Mouse (Mus musculus) embryonic facial prominence, embryonic 11.5 days (tissue): Measurements from ENCODE around the gene Sfxn3. TPM values are rescaled to one million over a fixed set of nuclear protein-coding genes. Genes with fewer than 3 reads are reported as not detected.
A peak's percentile ranks its signal among the peaks of the same experiment; 100 is the strongest.

Experiments
- ATAC-seq: fragments of 200-750 bp; cut with Nextera tagmentation; replicated peaks from 2 replicates; pipeline ENCODE4 v1.8.0; 2017; ENCODE audit warnings: low read depth; ENCODE audit not compliant: insufficient number of reproducible peaks, low FRiP score, low TSS enrichment
- DNase-seq: peaks from one replicate; pipeline ENCODE4 v3.0.0-alpha.2; 2015; ENCODE audit warnings: low spot score
- H3K27ac ChIP-seq: fragments of 300-500 bp; sonication (generic); replicated peaks from 2 replicates; pipeline ENCODE4 v1.5.1; 2014; ENCODE audit warnings: mild to moderate bottlenecking, low read depth, low read length, control low read depth
- H3K27me3 ChIP-seq: fragments of 300-500 bp; sonication (generic); 2 replicates; pipeline ENCODE4 v1.6.1; 2014; ENCODE audit warnings: mild to moderate bottlenecking, low read length, moderate library complexity, mixed read lengths; ENCODE audit not compliant: control insufficient read depth, insufficient read depth
- H3K36me3 ChIP-seq: fragments of 300-500 bp; sonication (generic); replicated peaks from 2 replicates; pipeline ENCODE4 v1.6.1; 2014; ENCODE audit warnings: low read depth, mild to moderate bottlenecking, low read length, moderate library complexity, mixed read lengths; ENCODE audit not compliant: control insufficient read depth, insufficient read depth
- H3K4me1 ChIP-seq: fragments of 300-500 bp; sonication (generic); 2 replicates; pipeline ENCODE4 v1.6.1; 2014; ENCODE audit warnings: low read length, mixed read lengths; ENCODE audit not compliant: control insufficient read depth, insufficient read depth
- H3K4me2 ChIP-seq: fragments of 300-500 bp; sonication (generic); 2 replicates; pipeline ENCODE4 v1.6.1; 2014; ENCODE audit warnings: low read depth, mild to moderate bottlenecking, control low read depth, low read length, moderate library complexity
- H3K4me3 ChIP-seq: fragments of 300-500 bp; sonication (generic); 2 replicates; pipeline ENCODE4 v1.5.1; 2014; ENCODE audit warnings: low read depth, low read length, control low read depth
- H3K9ac ChIP-seq: fragments of 300-500 bp; sonication (generic); replicated peaks from 2 replicates; pipeline ENCODE4 v1.6.1; 2014; ENCODE audit warnings: mild to moderate bottlenecking, control low read depth, low read length
- H3K9me3 ChIP-seq: fragments of 300-500 bp; sonication (generic); replicated peaks from 2 replicates; pipeline ENCODE4 v1.6.1; 2016; ENCODE audit warnings: mild to moderate bottlenecking, low read length, inconsistent platforms, mixed read lengths; ENCODE audit not compliant: control insufficient read depth
- WGBS: fragments of 180-500 bp; shearing (Covaris S2); extraction: QIAGEN DNeasy Blood & Tissue Kit; methylation state at CpG from one replicate; pipeline ENCODE4 v1.1.7; 2014; 5-methylcytosine and 5-hydroxymethylcytosine counted together
- polyA plus RNA-seq: library from polyadenylated mRNA; unstranded; fragments of >200 nt; fragmentation: Nextera tagmentation; extraction: Ambion mirVana; gene quantifications from 2 replicates; pipeline ENCODE4 v1.2.1, GENCODE M21; 2014

The Sfxn3 gene
- polyA plus RNA-seq, 1 experiment from 2014 or later: 14.7 TPM

DNA sequence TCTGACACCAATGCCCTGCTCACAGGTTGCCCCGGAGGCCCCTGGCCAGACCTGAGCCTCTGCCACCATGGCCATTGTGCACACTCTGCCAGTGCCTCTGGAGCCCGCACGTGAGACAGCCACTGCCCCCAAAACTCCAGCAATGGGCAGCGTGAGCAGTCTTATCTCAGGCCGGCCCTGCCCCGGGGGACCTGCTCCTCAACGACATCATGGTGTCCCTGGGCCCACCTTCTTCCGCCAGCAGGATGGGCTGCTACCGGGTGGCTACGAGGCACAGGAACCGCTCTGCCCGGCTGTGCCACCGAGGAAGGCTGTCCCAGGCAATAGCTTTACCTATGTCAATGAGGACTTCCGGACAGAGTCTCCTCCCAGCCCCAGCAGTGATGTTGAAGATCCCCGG is 25.9 kb upstream of the Sfxn3 start:
- Histone ChIP-seq H3K36me3 (peaks cover 11% of the 10 kb centered on the region), H3K4me3 (no peak overlapping the region), H3K4me2 (no peak overlapping the region), H3K4me1 (peaks cover 4% of the 10 kb centered on the region), H3K27me3 (no peaks in the 10 kb centered on the region), H3K9ac (no peak overlapping the region), H3K9me3 (no peaks in the 10 kb centered on the region), H3K27ac (no peak overlapping the region)
- 92% methylated on average over 15 of the region's 15 CpGs for WGBS
- DNase-seq: no peak
- ATAC-seq: no peak

DNA sequence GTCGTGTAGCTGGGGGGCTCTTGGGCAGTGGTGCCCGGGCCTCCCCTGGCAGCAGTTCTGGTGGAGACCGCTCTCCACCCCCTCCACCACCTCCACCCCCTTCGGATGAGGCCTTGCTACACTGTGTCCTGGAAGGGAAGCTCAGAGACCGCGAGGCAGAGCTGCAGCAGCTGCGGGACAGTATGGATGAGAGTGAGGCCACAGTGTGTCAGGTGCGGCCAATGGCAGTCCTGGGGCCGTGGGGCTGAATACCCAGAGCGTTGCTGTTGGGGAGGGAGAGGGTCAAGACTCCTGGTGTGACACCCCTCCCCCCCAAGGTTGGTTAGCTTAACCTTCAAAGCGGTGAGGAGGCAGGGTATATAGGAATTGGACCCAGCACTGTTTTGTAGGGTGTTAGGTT is 23.3 kb upstream of the Sfxn3 start:
- peaks cover 23% of the 10 kb centered on the region for H3K36me3 ChIP-seq
- DNase-seq: no peak
- no peak overlapping the region for H3K9ac ChIP-seq
- H3K4me1 ChIP-seq: peaks cover 4% of the 10 kb centered on the region
- ATAC-seq: no peak
- H3K9me3 ChIP-seq: no peaks in the 10 kb centered on the region
- H3K4me3 ChIP-seq: no peak overlapping the region
- no peak overlapping the region for H3K27ac ChIP-seq
- no peak overlapping the region for H3K4me2 ChIP-seq
- H3K27me3 ChIP-seq: no peaks in the 10 kb centered on the region
- 83% methylated on average over 11 of the region's 11 CpGs for WGBS

DNA sequence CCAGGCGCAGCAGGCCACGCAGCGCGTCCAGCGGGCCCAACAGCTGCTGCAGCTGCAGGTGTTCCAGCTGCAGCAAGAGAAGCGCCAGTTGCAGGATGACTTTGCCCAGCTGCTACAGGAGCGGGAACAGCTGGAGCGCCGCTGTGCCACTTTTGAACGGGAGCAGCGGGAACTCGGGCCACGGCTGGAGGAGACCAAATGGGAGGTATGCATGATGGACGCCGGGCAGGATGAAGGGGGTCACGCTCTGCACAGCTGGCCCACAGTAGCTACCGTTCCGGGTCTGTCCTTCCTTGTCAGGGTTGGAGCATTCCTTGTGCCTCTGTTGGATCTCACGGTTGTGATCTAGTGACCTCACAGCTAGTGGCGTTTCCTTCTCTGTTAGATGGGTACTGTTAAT is 22.5 kb upstream of the Sfxn3 start:
- H3K27me3 ChIP-seq: no peaks in the 10 kb centered on the region
- H3K4me3 ChIP-seq: no peak overlapping the region
- WGBS: 90% methylated on average over 20 of the region's 20 CpGs
- H3K9me3 ChIP-seq: no peaks in the 10 kb centered on the region
- peaks cover 4% of the 10 kb centered on the region for H3K4me1 ChIP-seq
- no peak overlapping the region for H3K27ac ChIP-seq
- H3K36me3 ChIP-seq: peaks cover 23% of the 10 kb centered on the region
- H3K9ac ChIP-seq: no peak overlapping the region
- ATAC-seq (no peak), DNase-seq (no peak)
- no peak overlapping the region for H3K4me2 ChIP-seq

DNA sequence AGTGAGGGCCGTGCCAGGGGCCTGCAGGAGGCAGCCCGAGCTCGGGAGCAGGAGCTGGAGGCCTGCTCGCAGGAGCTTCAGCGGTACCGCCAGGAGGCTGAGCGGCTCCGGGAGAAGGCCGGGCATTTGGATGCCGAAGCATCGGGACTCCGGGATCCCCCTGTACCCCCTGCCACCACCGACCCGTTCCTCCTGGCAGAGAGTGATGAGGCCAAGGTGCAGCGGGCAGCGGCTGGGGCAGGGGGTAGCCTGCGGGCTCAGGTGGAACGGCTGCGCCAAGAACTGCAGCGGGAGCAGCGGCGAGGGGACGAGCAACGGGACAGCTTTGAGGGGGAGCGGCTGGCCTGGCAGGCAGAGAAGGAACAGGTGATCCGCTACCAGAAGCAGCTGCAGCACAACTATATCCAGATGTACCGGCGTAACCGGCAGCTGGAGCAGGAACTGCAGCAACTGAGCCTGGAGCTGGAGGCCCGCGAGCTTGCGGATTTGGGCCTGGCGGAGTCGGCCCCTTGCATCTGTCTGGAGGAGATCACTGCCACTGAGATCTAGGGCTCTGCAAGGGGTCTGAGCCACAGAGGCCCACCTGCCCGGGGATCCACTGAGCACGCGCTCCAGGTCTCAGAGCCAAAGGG is 21.2 kb upstream of the Sfxn3 start:
- no peaks in the 10 kb centered on the region for H3K9me3 ChIP-seq
- no peak overlapping the region for H3K4me2 ChIP-seq
- H3K9ac ChIP-seq: no peak overlapping the region
- no peak overlapping the region for H3K4me3 ChIP-seq
- H3K36me3 ChIP-seq: peaks cover 23% of the 10 kb centered on the region
- peaks cover 4% of the 10 kb centered on the region for H3K4me1 ChIP-seq
- ATAC-seq (no peak), DNase-seq (peak; percentile 39)
- 83% methylated on average over 37 of the region's 37 CpGs for WGBS
- no peaks in the 10 kb centered on the region for H3K27me3 ChIP-seq
- H3K27ac ChIP-seq: no peak overlapping the region

DNA sequence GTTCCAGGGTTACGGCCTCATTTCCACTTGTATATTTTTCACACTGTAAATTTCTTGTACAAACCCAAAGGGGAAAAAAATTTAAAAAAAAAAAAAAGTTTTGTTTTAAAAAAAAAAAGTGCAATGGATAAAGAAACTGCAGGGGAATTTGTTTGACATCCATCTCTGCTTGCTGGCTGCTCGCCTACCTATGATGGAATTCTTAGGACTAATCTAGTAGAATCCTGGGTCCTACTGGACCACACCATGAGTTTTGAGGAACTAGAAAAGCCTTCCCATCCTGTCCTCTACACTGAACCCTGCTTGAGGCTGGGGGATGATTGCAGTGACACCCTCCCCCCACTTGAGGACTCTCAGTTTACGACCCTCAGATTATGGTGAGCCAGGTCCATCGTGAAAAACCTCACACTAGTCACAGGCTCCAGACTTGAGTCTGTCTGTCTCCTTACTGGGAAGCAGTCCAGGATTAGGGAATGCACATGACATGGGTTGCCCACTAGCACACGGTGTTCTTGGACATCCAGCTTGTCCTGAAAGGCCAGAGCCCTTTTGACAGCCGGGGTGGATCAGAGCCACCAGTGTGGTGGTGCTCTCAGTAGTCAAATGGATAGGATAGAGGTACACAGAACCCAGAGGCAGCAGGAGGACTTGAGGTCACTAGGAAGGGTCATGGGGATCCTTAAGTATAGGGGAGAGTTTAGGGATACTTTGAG is 20.2 kb upstream of the Sfxn3 start:
- Histone ChIP-seq H3K4me3 (no peak overlapping the region), H3K4me1 (peaks cover 2% of the 10 kb centered on the region), H3K4me2 (no peak overlapping the region), H3K27ac (no peak overlapping the region), H3K27me3 (no peaks in the 10 kb centered on the region), H3K9ac (no peak overlapping the region), H3K9me3 (no peaks in the 10 kb centered on the region), H3K36me3 (peaks cover 23% of the 10 kb centered on the region)
- WGBS: 76% methylated on average over 6 of the region's 6 CpGs
- DNase-seq (no peak), ATAC-seq (no peak)

DNA sequence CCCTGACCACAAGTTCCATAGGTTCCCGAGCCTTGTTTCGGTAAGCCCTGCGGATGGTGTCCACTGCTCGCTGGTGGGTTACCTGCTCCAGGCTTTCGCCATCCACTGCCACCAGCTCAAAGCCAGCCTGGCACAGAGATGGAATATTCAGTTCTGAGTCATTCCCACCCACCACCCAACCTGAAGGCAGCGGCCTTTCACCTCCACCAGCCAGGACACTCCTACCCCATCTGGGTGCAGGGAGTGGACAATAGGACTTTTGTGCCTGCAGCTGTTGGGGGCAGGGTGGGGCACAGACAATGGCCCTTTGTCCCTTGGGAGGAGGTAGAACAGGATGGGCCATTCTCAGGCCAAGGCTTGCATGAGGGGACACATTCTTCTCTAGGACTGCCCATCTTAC is 19.5 kb upstream of the Sfxn3 start:
- ATAC-seq (no peak), DNase-seq (no peak)
- 67% methylated on average over 6 of the region's 6 CpGs for WGBS
- Histone ChIP-seq H3K4me1 (peaks cover 2% of the 10 kb centered on the region), H3K27ac (no peak overlapping the region), H3K4me3 (no peak overlapping the region), H3K9ac (no peak overlapping the region), H3K4me2 (no peak overlapping the region), H3K27me3 (no peaks in the 10 kb centered on the region), H3K9me3 (no peaks in the 10 kb centered on the region), H3K36me3 (peaks cover 23% of the 10 kb centered on the region)

DNA sequence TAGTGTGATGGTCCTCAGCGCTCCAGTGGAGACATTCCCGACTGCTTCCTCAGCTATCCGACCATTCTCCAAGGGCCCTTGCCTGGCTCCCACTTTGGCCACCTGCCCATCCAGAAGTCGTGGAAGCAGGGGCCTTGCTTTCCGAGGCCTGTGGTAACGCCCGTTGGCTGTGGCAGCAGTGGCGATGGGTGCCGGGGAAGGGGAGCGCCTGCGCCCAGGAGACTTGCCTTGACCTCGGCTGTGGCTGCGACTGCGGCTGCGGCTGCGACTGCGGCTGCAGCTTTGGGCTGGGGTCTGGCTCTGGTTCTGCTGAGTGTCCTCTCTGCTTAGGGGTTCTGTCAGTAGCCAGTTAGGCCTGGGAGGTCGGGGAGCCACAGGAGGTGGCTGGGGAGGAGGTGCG is 18.6 kb upstream of the Sfxn3 start:
- Histone ChIP-seq H3K4me3 (no peak overlapping the region), H3K27me3 (no peaks in the 10 kb centered on the region), H3K4me1 (no peaks in the 10 kb centered on the region; the same call in none of the 2 replicates), H3K9ac (no peak overlapping the region), H3K9me3 (no peaks in the 10 kb centered on the region), H3K36me3 (peaks cover 20% of the 10 kb centered on the region), H3K4me2 (no peak overlapping the region), H3K27ac (no peak overlapping the region)
- no peak for ATAC-seq
- 60% methylated on average over 19 of the region's 19 CpGs for WGBS
- DNase-seq: no peak

DNA sequence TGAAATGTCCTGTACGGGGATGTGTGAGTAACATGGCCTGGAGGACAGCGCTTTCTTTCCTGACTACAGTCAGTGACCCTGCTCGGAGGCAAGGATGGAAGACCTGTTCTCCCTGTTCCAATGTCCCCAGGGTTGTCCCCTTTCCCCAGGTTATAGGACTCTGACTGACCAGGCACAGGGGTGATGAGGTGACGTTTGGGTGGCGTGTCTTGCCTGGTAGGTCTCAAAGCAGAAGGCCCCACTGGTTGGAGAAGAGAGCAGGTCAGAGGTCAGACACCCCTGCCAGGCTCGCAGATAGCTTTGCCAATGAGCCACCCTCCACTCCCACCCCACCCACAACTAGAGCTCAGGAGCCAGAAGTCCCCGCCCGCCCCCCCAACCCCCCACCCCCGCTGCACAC is 17.7 kb upstream of the Sfxn3 start:
- no peaks in the 10 kb centered on the region; the same call in 1 of the 2 replicates for H3K4me1 ChIP-seq

More for the DNA sequence above, 17.7 kb upstream of the Sfxn3 start:
- H3K9me3 ChIP-seq: no peaks in the 10 kb centered on the region
- DNase-seq: no peak
- no peak overlapping the region for H3K9ac ChIP-seq
- no peak overlapping the region for H3K4me3 ChIP-seq
- H3K27me3 ChIP-seq: no peaks in the 10 kb centered on the region
- WGBS: 51% methylated on average over 9 of the region's 9 CpGs
- ATAC-seq: no peak
- peaks cover 17% of the 10 kb centered on the region for H3K36me3 ChIP-seq
- H3K4me2 ChIP-seq: no peak overlapping the region
- H3K27ac ChIP-seq: no peak overlapping the region
